Mouse (Mus musculus) cerebellum, adult (tissue): ENCODE data around the gene Setd1a.
"Not testable (repeated sequence)": the region's sequence is repeated elsewhere in the genome, so short reads cannot be mapped to it uniquely, and the experiment has no call there.

Experiments
- ATAC-seq: cut with Nextera tagmentation; 2 replicates; pipeline ENCODE4 v1.9.2; 2017; ENCODE audit warnings: mild to moderate bottlenecking, moderate library complexity, mixed read lengths; ENCODE audit not compliant: insufficient number of reproducible peaks, low FRiP score, low TSS enrichment

Setd1a gene

DNA sequence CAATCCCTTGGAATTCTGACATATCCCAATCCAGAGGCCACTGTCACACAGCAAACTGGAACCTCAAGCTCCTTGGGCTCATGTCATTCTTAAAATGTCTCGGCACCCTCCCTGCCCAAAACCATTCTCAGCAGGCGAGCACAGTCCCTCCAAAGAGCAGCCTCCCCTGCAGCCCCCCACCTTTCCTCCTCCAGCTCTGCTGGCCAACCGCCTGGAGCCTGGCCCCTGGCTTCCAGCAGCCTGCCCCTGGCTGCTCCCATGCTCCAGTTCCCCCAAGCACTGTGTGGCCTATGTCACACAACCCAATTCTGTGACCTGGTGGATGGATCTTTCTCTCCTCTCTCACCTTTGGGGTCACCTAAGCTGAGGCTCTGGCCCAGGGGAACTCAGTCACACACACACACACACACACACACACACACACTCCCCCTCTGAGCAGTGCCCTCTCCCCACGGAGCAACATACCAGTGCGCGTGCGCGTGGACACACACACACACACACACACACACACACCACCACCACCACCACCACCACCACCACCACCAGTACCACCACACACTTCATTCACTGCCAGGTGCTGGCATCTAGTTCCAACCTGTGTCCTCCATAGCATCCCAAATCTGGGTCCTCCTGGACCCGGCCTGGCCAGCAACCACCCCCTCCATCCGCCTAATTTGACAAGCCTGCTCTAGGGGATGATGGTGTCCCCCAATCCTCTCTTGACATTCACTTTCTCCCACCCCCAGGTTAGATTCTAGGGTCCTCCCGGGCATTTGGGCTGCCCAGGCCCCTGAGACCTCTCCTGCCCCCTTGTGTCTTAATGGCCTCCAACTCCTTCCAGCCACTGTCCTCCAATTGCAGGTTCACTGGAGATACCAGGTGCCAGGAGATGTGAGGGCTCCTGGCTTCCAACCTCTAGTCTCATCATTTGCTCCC is 47.0 kb downstream of the Setd1a start:
- ATAC-seq = peak; percentile 32; the same call in 1 of the 2 replicates

DNA sequence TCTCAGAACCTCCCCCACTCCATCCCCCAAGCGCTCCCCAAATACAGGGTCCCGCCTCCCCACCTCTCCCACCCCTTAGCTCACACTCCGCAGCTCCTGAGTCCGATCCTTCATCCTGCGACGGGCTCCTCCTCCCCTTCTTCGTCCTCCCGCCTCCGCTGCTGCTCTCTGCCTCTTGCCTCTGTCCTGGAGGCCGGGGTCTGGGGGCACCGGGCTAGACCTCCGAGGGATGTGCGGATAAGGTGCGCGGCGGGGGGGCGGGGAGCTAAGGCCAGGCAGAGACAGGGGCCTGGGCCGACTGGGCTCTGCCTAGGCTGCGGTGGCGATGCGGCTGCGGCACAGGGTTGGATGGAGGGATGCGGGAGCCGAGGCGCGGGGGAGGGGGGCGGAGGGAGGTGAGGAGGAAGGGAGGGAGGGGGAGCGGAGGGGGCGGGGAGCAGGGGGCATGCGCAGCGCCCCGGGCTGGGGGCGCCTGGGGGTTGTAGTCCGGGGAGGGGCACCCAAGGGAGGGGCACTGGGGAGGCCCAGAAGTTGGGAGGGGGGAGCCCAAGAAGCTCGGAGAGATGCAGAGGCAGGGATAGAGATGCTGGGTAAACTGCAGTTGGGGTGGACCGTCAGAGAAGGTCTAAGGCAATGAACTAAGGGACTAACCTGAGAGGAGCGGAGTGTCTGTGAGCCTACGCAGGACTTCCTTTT is 47.9 kb downstream of the Setd1a start, which contains the start of the genes Stx4a and Stx1b:
TSS of gene Stx4a (plus strand) at position 119 of the 696 bp plus-strand sequence.
TSS of gene Stx1b (minus strand) at position 374 of the 696 bp plus-strand sequence.
- ATAC-seq = peak; percentile 71

DNA sequence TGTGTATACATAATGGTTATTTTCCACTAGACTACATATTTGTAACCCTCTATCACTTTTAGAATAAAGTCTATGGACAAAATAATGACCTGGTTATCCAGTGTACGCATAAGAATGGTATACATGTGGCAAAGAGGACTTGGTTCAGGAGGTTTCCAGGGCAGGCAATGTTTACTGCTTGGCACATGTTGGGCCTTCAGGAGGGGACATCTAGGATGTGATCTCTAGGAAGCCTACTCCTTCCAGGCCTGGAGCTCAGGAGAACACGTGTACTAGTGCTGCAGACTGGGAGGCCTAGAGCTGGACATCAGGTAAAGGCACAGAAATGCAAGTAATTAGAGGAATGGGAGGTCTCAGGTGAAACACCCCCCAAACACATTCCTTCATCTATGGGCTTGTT is 59.1 kb downstream of the Setd1a start:
- ATAC-seq = no peak

DNA sequence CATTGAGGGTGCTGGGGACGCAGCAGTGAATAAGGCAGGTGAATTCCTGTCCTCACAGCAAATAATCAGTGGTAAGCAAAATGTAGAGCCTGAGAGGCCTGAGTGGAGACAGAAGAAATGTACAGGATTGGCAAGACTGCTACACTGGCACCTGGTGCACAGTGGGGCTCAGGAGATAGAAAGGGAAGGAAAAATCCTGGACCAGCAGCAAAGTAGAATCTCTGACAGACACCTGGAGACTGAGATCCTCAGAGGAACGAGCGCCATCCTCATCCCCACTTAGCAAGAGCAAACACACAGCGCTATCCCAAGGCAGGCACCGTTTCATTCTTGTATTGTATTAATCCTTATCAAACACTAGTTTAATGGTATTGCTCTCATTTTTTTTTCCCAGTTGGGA is 61.0 kb downstream of the Setd1a start:
- no peak for ATAC-seq

DNA sequence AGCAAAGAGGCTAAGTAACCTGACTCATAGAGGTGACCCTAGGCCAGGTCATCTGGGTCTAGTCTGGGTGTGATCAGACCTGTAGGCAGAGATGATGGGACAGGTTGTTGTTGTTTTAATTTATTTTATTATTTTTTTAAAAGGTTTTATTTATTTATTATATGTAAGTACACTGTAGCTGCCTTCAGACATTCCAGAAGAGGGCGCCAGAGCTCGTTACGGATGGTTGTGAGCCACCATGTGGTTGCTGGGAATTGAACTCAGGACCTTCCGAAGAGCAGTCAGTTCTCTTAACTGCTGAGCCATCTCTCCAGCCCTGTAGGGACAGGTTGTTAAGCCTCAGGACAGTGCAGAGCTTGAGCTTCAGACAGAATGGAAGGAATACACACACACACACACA is 61.4 kb downstream of the Setd1a start:
- not testable (repeated sequence) for ATAC-seq

DNA sequence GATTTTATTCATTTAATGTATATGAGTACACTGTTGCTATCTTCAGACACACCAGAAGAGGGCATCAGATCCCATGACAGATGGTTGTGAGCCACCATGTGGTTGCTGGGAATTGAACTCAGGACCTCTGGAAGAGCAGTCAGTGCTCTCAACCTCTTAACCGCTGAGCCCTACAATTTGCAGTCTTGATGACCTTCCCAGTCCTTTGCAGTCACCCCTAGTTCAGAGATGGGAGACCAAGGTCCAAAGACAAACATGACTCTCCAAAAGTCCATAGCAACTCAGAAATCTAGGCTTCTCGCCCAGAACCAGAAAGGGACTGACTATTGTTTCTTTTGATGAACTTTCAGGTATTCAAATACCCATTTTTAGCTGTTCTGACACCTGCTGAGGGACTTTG is 63.6 kb downstream of the Setd1a start:
- not testable (repeated sequence) for ATAC-seq

DNA sequence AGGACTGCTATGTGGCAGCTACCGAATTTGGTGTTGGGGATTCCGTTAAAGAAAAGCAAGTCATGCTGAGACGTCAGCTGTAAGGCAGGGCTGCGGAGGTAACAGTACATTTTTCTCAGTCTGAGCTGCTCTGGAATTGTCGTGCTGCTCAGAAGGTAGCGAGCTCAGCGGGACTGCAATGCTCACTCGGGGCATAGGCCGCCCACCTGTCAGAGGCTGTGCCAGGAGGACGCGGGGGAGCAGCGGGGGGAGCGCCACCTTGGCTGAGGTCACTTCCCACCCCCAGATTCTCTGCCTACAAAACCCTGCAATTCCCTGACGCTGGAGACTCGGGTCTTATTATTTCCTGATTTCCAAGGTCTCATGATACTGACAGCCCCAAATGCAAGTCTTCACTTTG is 64.4 kb downstream of the Setd1a start:
- ATAC-seq = peak; percentile 17; the same call in 1 of the 2 replicates

DNA sequence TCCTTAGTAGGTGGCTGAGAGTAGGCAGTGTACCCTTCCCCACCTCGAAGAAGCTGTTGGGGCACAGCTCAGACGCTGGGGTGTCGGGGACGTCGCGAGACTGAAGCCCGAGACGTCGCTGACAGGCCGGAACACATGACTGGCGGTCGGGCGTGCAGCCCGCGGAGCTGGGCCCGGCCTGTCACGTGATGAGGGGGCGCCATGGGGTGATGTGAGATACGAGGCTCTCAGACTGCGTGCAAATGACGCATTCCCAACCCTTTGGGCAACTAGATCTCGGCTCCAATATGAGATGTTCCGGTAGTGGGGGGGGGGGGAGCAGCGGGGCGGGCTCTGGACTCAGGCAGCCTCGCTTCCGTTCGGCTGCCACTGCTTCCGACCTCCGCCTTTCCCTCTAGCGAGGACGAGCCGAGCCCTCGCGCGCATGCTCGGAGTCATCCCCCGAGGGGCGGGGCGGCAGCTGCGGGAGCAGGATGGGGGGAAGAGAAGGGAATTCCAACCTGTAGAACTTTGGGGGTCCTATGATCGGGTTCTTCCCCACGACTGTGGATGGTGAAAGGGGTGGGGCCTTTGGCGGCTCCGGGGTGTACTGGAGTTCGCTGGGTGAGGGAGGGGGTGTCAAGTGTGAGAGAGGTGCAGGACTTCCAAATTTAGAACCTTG is 65.0 kb downstream of the Setd1a start:
- peak; percentile 82 for ATAC-seq

DNA sequence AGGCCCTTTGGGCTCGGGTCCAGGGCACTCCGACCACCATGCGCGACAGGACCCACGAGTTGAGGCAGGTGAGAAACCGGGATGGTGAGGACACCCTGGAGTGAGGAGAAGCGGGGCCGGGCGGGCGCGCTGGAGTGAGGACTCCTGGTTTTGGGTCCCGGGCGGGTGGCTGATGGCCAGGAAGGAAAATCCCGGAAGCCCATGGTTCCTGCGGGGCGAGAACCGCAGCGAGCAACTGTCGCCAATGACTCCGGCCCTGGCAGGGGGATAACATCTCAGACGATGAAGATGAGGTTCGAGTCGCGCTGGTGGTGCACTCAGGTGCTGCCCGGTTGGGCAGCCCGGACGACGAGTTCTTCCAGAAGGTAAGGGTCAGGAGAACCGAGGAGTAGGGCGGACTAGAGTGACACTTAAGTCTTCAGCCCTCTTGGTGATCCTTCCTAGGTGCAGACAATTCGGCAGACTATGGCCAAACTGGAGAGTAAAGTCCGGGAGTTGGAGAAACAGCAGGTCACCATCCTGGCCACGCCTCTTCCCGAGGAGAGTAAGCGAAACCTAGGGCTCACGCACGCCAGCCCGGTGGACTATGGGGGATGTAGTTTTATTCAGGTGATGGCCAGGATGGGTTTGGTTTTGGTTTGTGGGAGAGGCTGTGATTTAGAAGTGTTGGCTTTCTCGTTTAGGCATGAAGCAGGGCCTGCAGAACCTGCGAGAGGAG is 65.7 kb downstream of the Setd1a start:
- peak; percentile 60; the same call in 1 of the 2 replicates for ATAC-seq
